Mouse (Mus musculus) heart, postnatal 0 days (tissue): ENCODE results near the gene Col11a2.

Experiments
- CTCF ChIP-seq: IDR thresholded peaks from 2 replicates; pipeline ENCODE4 v1.5.1; 2016; ENCODE audit warnings: antibody characterized with exemption, control low read depth, low read depth
- EP300 ChIP-seq: IDR thresholded peaks from 2 replicates; pipeline ENCODE4 v1.6.1; 2016; ENCODE audit warnings: antibody characterized with exemption, low read depth

- TF ChIP-seq CTCF (no peak), EP300 (no peak)
Observed at GRCm38 (mm10) chr17:34094283-34095035, 55.2 kb downstream of the Col11a2 start.
